Mouse (Mus musculus) small intestine, adult 2 months (tissue): Measurements from ENCODE around the gene Nhlrc4.

Experiments used
- CTCF ChIP-seq: fragments of 200-500 bp; IDR thresholded peaks from 2 replicates; pipeline ENCODE4 v1.5.1; 2012; ENCODE audit warnings: low read depth, mild to moderate bottlenecking, control low read depth, inconsistent platforms, low read length, moderate library complexity, mixed read lengths; ENCODE audit not compliant: insufficient replicate concordance, insufficient read length; ENCODE audit errors: extremely low read depth
- POLR2A ChIP-seq: fragments of 200-500 bp; IDR thresholded peaks from 2 replicates; pipeline ENCODE4 v1.6.1; 2012; ENCODE audit warnings: low read depth, mild to moderate bottlenecking, control low read depth, inconsistent platforms, low read length, moderate library complexity

DNA sequence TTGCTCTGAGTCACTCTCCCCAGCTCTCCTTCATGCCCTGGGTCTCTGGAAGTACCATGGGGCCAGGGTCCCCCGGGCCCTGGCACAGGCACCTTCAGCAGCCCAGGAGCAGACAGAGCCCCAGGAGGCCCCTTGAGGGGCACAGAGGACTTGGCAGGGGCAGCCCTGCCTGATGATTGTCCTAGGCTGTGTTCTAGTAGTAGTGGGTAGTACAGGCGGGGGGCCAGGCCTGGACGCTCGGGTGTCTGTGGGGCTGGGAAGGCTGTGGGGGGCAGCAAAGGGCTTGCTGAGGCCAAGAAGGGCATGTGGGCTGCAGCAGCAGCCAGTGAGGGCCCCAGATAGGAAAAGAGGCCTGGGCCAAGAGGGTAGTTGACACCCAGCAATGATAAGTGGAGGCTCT is 2.8 kb upstream of the Nhlrc4 start:
- TF ChIP-seq POLR2A: no peak
- TF ChIP-seq CTCF: no peak
